Mouse (Mus musculus) heart, adult 2 months (tissue): ENCODE results near the gene Wwc2. TPM values are rescaled to one million over a fixed set of nuclear protein-coding genes. Genes with fewer than 3 reads are reported as not detected.

Experiments
- DNase-seq, 2 experiments: peaks; one replicate each; pipeline ENCODE4 v3.0.0; 2021
- H3K27ac ChIP-seq: fragments of 200-600 bp; 2 replicates; pipeline ENCODE4 v1.8.1; 2022
- H3K27me3 ChIP-seq: fragments of 200-500 bp; 2 replicates; pipeline ENCODE4 v1.6.1; 2012; ENCODE audit warnings: mild to moderate bottlenecking, low read length, inconsistent platforms, mixed read lengths; ENCODE audit not compliant: control insufficient read depth, insufficient read depth
- H3K36me3 ChIP-seq: fragments of 200-500 bp; 2 replicates; pipeline ENCODE4 v1.6.1; 2012; ENCODE audit warnings: low read length, inconsistent platforms; ENCODE audit not compliant: control insufficient read depth, insufficient read depth
- H3K4me1 ChIP-seq: fragments of 200-500 bp; 2 replicates; pipeline ENCODE4 v1.6.1; 2011; ENCODE audit warnings: low read length; ENCODE audit not compliant: control insufficient read depth, insufficient read depth
- H3K4me3 ChIP-seq: fragments of 200-600 bp; 2 replicates; pipeline ENCODE4 v1.8.1; 2022
- H3K79me2 ChIP-seq: fragments of 200-500 bp; replicated peaks from 2 replicates; pipeline ENCODE4 v1.6.1; 2012; ENCODE audit warnings: mild to moderate bottlenecking, inconsistent platforms, low read length, moderate library complexity, mixed read lengths; ENCODE audit not compliant: control insufficient read depth, insufficient read depth
- H3K9ac ChIP-seq: fragments of 200-500 bp; 2 replicates; pipeline ENCODE4 v1.6.1; 2012; ENCODE audit warnings: low read depth, mild to moderate bottlenecking, control low read depth, inconsistent platforms, low read length, mixed read lengths
- CTCF ChIP-seq: fragments of 200-600 bp; IDR thresholded peaks from 2 replicates; pipeline ENCODE4 v1.8.1; 2022; ENCODE audit warnings: antibody characterized with exemption, mild to moderate bottlenecking, moderate library complexity
- EP300 ChIP-seq: fragments of 200-500 bp; IDR thresholded peaks from 2 replicates; pipeline ENCODE4 v1.6.1; 2011; ENCODE audit warnings: low read depth, low read length, control low read depth; ENCODE audit not compliant: insufficient read depth
- POLR2A ChIP-seq: fragments of 200-500 bp; IDR thresholded peaks from 2 replicates; pipeline ENCODE4 v1.6.1; 2011; ENCODE audit warnings: mild to moderate bottlenecking, low read depth, low read length, control low read depth; ENCODE audit not compliant: insufficient read depth
- WGBS: fragments of 180-500 bp; shearing (Covaris S2); methylation state at CpG from one replicate; pipeline ENCODE4 v1.1.7; 2018; 5-methylcytosine and 5-hydroxymethylcytosine counted together
- intact Hi-C: fragments of 180-260 bp; cut with DNase I; formaldehyde crosslinking; loops from one replicate; pipeline ENCODE4 v1.15.1; 2025
- polyA plus RNA-seq: library from polyadenylated mRNA; depleted of rRNA; stranded (reverse); fragments of >200 nt; gene quantifications from 2 replicates; pipeline ENCODE4 v1.2.3, GENCODE M21; 2012
- total RNA-seq, 2 experiments: library from RNA; stranded (reverse); gene quantifications; 2 replicates each; pipeline ENCODE4 v1.2.3; 2021

Wwc2 gene
- total and polyA plus RNA-seq, 3 experiments = 8.3 to 26.9 (median 25.2) TPM

GRCm38 (mm10) chr8:47978755-47979154 is 12.0 kb downstream of the Wwc2 start:
- Histone ChIP-seq H3K79me2 (peaks cover 15% of the 10 kb centered on the region), H3K9ac (no peak overlapping the region), H3K27ac (no peak overlapping the region), H3K4me3 (no peak overlapping the region), H3K27me3 (no peaks in the 10 kb centered on the region), H3K36me3 (no peaks in the 10 kb centered on the region), H3K4me1 (peaks cover 16% of the 10 kb centered on the region)
- WGBS = 83% methylated on average over 6 of the region's 6 CpGs
- TF ChIP-seq EP300 = no peak
- peak; percentile 77 for TF ChIP-seq CTCF
- intact Hi-C loops = loop anchor here (5.0 kb wide), 1 partner anchor 39 kb away; no protein-coding TSS in a partner anchor
- DNase-seq = peak in 1 of 2 experiments; percentile 51

- intact Hi-C loops = loop anchor here (2.0 to 5.0 kb wide), 2 partner anchors 38 to 42 kb away; no protein-coding TSS in a partner anchor
- no peak for DNase-seq
- Histone ChIP-seq H3K27me3 (no peaks in the 10 kb centered on the region), H3K36me3 (peaks cover 3% of the 10 kb centered on the region), H3K4me3 (peak overlapping the region; percentile 44), H3K4me1 (peaks cover 7% of the 10 kb centered on the region), H3K27ac (peak overlapping the region; percentile 85), H3K79me2 (peaks cover 9% of the 10 kb centered on the region), H3K9ac (peak overlapping the region; percentile 55)
- TF ChIP-seq POLR2A = no peak
- no peak for TF ChIP-seq EP300
- no peak for TF ChIP-seq CTCF
- 40% methylated on average over 7 of the region's 7 CpGs for WGBS
These were observed 15.8 kb downstream of the Wwc2 start for GRCm38 (mm10) chr8:47974963-47975314.

GRCm38 (mm10) chr8:47974138-47974962 is 16.4 kb downstream of the Wwc2 start:
- WGBS = 25% methylated on average over 20 of the region's 20 CpGs
- Histone ChIP-seq H3K36me3 (peaks cover 3% of the 10 kb centered on the region), H3K27ac (peak overlapping the region; percentile 85), H3K9ac (peak overlapping the region; percentile 55), H3K79me2 (peaks cover 9% of the 10 kb centered on the region), H3K27me3 (no peaks in the 10 kb centered on the region), H3K4me1 (peaks cover 7% of the 10 kb centered on the region), H3K4me3 (peak overlapping the region; percentile 44)
- intact Hi-C loops = loop anchor here (2.0 kb wide), 1 partner anchor 38 kb away; no protein-coding TSS in a partner anchor
- DNase-seq = peak; percentile 70 to 75
- TF ChIP-seq CTCF (no peak), POLR2A (0 out of 2 replicates have a peak, but pooled peaks have one; percentile 17)

- H3K79me2 ChIP-seq = peaks cover 10% of the 10 kb centered on the region
- intact Hi-C loops = no loop called here
- no peak for TF ChIP-seq EP300
- TF ChIP-seq POLR2A = no peak
- TF ChIP-seq CTCF = no peak
- H3K36me3 ChIP-seq = peaks cover 3% of the 10 kb centered on the region
- H3K27ac ChIP-seq = no peak overlapping the region; the same call in none of the 2 replicates
- no peaks in the 10 kb centered on the region for H3K27me3 ChIP-seq
- WGBS = 65% methylated on average over 2 of the region's 2 CpGs
- no peak overlapping the region for H3K4me3 ChIP-seq
- peaks cover 9% of the 10 kb centered on the region for H3K4me1 ChIP-seq
- DNase-seq = no peak
- H3K9ac ChIP-seq = no peak overlapping the region
These were observed 19.6 kb downstream of the Wwc2 start for GRCm38 (mm10) chr8:47971121-47971520.

DNA sequence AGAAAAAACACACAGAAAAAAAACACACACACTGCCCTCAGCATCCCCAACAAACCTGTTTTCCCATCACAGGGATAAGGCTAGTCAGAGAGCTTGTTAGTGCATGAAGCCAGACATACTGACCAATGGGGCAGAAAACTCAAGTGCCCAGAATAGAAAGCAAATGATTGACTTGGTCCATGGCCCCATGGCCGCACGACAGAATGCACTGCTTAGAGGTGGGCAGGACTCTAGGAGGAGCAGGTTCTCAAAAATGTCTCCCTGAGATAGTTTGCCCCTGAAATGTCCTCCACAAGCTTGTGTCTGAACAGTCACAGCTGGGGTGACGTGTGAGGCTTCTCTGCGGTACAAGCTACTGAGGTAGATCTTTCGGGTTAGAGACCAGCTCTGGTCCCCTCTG is 20.1 kb downstream of the Wwc2 start:
- H3K4me1 ChIP-seq = peaks cover 9% of the 10 kb centered on the region
- H3K36me3 ChIP-seq = peaks cover 3% of the 10 kb centered on the region
- H3K27ac ChIP-seq = peak overlapping the region; percentile 29; the same call in 1 of the 2 replicates
- WGBS = 61% methylated on average over 5 of the region's 5 CpGs
- TF ChIP-seq CTCF = no peak
- TF ChIP-seq POLR2A = no peak
- TF ChIP-seq EP300 = no peak
- H3K4me3 ChIP-seq = no peak overlapping the region
- no peaks in the 10 kb centered on the region for H3K27me3 ChIP-seq
- intact Hi-C loops = no loop called here
- peak in 1 of 2 experiments; percentile 30 for DNase-seq
- H3K9ac ChIP-seq = no peak overlapping the region
- peaks cover 10% of the 10 kb centered on the region for H3K79me2 ChIP-seq
